Comparison of ENCODE assay signal across 8 mouse cellular contexts in the genomic region with DNA sequence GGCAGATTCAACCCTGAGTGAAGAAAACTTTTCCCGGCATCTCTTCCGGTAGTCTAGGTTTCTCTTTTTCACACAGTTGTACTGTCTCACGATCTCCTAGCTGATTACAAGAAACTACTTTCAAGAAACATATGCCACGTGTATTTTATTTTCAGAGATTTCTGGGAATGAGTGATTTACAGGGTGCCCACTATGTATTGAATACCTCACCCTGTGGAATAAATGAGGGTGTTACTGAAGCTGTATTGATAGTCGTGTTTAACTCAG. TPM values are rescaled to one million over a fixed set of nuclear protein-coding genes. Genes with fewer than 3 reads are reported as not detected.
DNase-seq lines count a peak whose midpoint lies in the region; ATAC-seq and TF ChIP-seq lines count a peak whose summit lies in the region.

No protein-coding gene starts in this region.

- H3K9me3 ChIP-seq in kidney, postnatal 0 days (replicated peaks; ENCODE audit: low read length), result 0 out of 2 replicates have a peak, but pooled peaks cover 3% of the 10 kb centered on the region
- peaks cover 18% of the 10 kb centered on the region for H3K9me3 ChIP-seq in embryonic facial prominence, embryonic 14.5 days (ENCODE audit: control insufficient read depth, low read length)
- peaks cover 12% of the 10 kb centered on the region for H3K9me3 ChIP-seq in intestine, embryonic 14.5 days (ENCODE audit: control insufficient read depth, low read length)
- no peaks in the 10 kb centered on the region for H3K9me3 ChIP-seq in midbrain, postnatal 0 days (ENCODE audit: low read length)

- no peak for TF ChIP-seq CTCF in kidney, postnatal 0 days (IDR thresholded peaks at IDR 0.05; ENCODE audit: low read depth)
- TF ChIP-seq CTCF in midbrain, postnatal 0 days (IDR thresholded peaks at IDR 0.05), result no peak

- H3K9ac ChIP-seq in kidney, postnatal 0 days (ENCODE audit: low read depth, low read length), result peak overlapping the region; percentile 77
- H3K9ac ChIP-seq in embryonic facial prominence, embryonic 14.5 days (ENCODE audit: low read depth, low read length), result peak overlapping the region; percentile 85
- H3K9ac ChIP-seq in intestine, embryonic 14.5 days (ENCODE audit: low read length), result peak overlapping the region; percentile 72; the same call in 1 of the 2 replicates
- H3K9ac ChIP-seq in midbrain, postnatal 0 days (replicated peaks; ENCODE audit: low read length, poor library complexity, severe bottlenecking), result peak overlapping the region; percentile 51; the same call in 1 of the 2 replicates

- 6% methylated on average over 5 of the region's 5 CpGs for WGBS in kidney, postnatal 0 days
- WGBS in embryonic facial prominence, embryonic 14.5 days, result 2% methylated on average over 5 of the region's 5 CpGs
- 4% methylated on average over 5 of the region's 5 CpGs for WGBS in intestine, embryonic 14.5 days
- 9% methylated on average over 5 of the region's 5 CpGs for WGBS in midbrain, postnatal 0 days

- H3K4me1 ChIP-seq in kidney, postnatal 0 days (replicated peaks; ENCODE audit: insufficient read depth, low read length), result peaks cover 6% of the 10 kb centered on the region
- H3K4me1 ChIP-seq in embryonic facial prominence, embryonic 14.5 days (ENCODE audit: control insufficient read depth, insufficient read depth, low read length), result no peaks in the 10 kb centered on the region
- no peaks in the 10 kb centered on the region for H3K4me1 ChIP-seq in intestine, embryonic 14.5 days (replicated peaks; ENCODE audit: control insufficient read depth, insufficient read depth, low read length)
- 0 out of 2 replicates have a peak, but pooled peaks cover 3% of the 10 kb centered on the region for H3K4me1 ChIP-seq in midbrain, postnatal 0 days (ENCODE audit: insufficient read depth, low read length)

- ATAC-seq in kidney, postnatal 0 days (replicated peaks; ENCODE audit: low FRiP score, low read depth), result peak; percentile 9; the same call in 1 of the 2 replicates
- peak; percentile 3; the same call in 1 of the 2 replicates for ATAC-seq in embryonic facial prominence, embryonic 14.5 days (ENCODE audit: low read depth)
- ATAC-seq in intestine, embryonic 14.5 days (replicated peaks; ENCODE audit: low FRiP score, low TSS enrichment, low read depth), result peak; percentile 29; the same call in 1 of the 2 replicates
- ATAC-seq in midbrain, postnatal 0 days (ENCODE audit: low FRiP score), result peak; percentile 49; the same call in 1 of the 2 replicates

- H3K27ac ChIP-seq in kidney, postnatal 0 days, result no peak overlapping the region
- H3K27ac ChIP-seq in embryonic facial prominence, embryonic 14.5 days (replicated peaks; ENCODE audit: low read depth, low read length), result peak overlapping the region; percentile 91
- peak overlapping the region; percentile 80; the same call in 1 of the 2 replicates for H3K27ac ChIP-seq in intestine, embryonic 14.5 days (ENCODE audit: low read depth)
- no peak overlapping the region for H3K27ac ChIP-seq in midbrain, postnatal 0 days (ENCODE audit: low read depth, low read length)

- H3K27me3 ChIP-seq in kidney, postnatal 0 days (ENCODE audit: insufficient read depth, low read length), result no peaks in the 10 kb centered on the region
- H3K27me3 ChIP-seq in embryonic facial prominence, embryonic 14.5 days (replicated peaks; ENCODE audit: control insufficient read depth, insufficient read depth, low read length), result no peaks in the 10 kb centered on the region
- H3K27me3 ChIP-seq in intestine, embryonic 14.5 days (replicated peaks; ENCODE audit: control insufficient read depth, insufficient read depth, low read length), result no peaks in the 10 kb centered on the region
- H3K27me3 ChIP-seq in midbrain, postnatal 0 days (ENCODE audit: insufficient read depth, low read length), result no peaks in the 10 kb centered on the region

- peak overlapping the region; percentile 86 for H3K4me2 ChIP-seq in kidney, postnatal 0 days (ENCODE audit: low read length)
- peak overlapping the region; percentile 63 for H3K4me2 ChIP-seq in embryonic facial prominence, embryonic 14.5 days (ENCODE audit: low read depth, low read length)
- peak overlapping the region; percentile 59 for H3K4me2 ChIP-seq in intestine, embryonic 14.5 days (ENCODE audit: low read length)
- H3K4me2 ChIP-seq in midbrain, postnatal 0 days (ENCODE audit: low read depth, low read length, poor library complexity, severe bottlenecking), result peak overlapping the region; percentile 95

- H3K4me3 ChIP-seq in kidney, postnatal 0 days (replicated peaks; ENCODE audit: low read depth, low read length), result peak overlapping the region; percentile 69
- peak overlapping the region; percentile 68 for H3K4me3 ChIP-seq in embryonic facial prominence, embryonic 14.5 days (ENCODE audit: low read depth, low read length)
- H3K4me3 ChIP-seq in intestine, embryonic 14.5 days (ENCODE audit: low read depth, low read length), result peak overlapping the region; percentile 59
- H3K4me3 ChIP-seq in midbrain, postnatal 0 days (ENCODE audit: low read depth, low read length), result peak overlapping the region; percentile 58

- DNase-seq in kidney, postnatal 0 days (ENCODE audit: low spot score), result no peak
- DNase-seq in kidney, adult 9 months, result no peak
- no peak for DNase-seq in embryonic facial prominence, embryonic 14.5 days (ENCODE audit: low spot score)
- DNase-seq in intestine, embryonic 14.5 days (ENCODE audit: low spot score), result no peak
- no peak for DNase-seq in midbrain, postnatal 0 days (ENCODE audit: low spot score)
- DNase-seq in thymus, adult 18-20 months, result no peak
- no peak for DNase-seq in frontal cortex, postnatal 14 days (ENCODE audit: low spot score in 2 of 2)
- DNase-seq in kidney, adult 8-10 months, result no peak

- no peaks in the 10 kb centered on the region for H3K36me3 ChIP-seq in kidney, postnatal 0 days (ENCODE audit: insufficient read depth, low read length)
- peaks cover 10% of the 10 kb centered on the region for H3K36me3 ChIP-seq in embryonic facial prominence, embryonic 14.5 days (ENCODE audit: control insufficient read depth, insufficient read depth, low read length)
- H3K36me3 ChIP-seq in intestine, embryonic 14.5 days (ENCODE audit: control insufficient read depth, insufficient read depth, low read length), result no peaks in the 10 kb centered on the region
- no peaks in the 10 kb centered on the region for H3K36me3 ChIP-seq in midbrain, postnatal 0 days (ENCODE audit: insufficient read depth, low read length)

RNA-seq across cellular contexts. Expression of a gene that starts 0.2 kb away (rescaled TPM):
- polyA plus RNA-seq in kidney, postnatal 0 days (2015; fragmentation: Nextera tagmentation; extraction: Ambion mirVana), result 9.8 and 10.7 TPM in 2 replicates
- polyA plus RNA-seq in embryonic facial prominence, embryonic 14.5 days (2014; fragmentation: Nextera tagmentation; extraction: Ambion mirVana), result 19.0 and 20.1 TPM in 2 replicates
- 12.1 and 15.7 TPM in 2 replicates for polyA plus RNA-seq in intestine, embryonic 14.5 days (2014; fragmentation: Nextera tagmentation; extraction: Ambion mirVana)
- total RNA-seq in midbrain, postnatal 0 days (2014; rRNA removed), result 0.90 and 1.6 TPM in 2 replicates
- 1.0 and 1.6 TPM in 2 replicates for polyA plus RNA-seq in midbrain, postnatal 0 days (2015; fragmentation: Nextera tagmentation; extraction: Ambion mirVana)

Comparison
In these comparisons a context has a peak if more than half of its experiments do, and no peak if none do; other contexts are left out.
1. H3K27ac ChIP-seq: peak in embryonic facial prominence, embryonic 14.5 days (single experiment) and intestine, embryonic 14.5 days (single experiment); none in kidney, postnatal 0 days (single experiment) and midbrain, postnatal 0 days (single experiment).
2. Peak in every context shown above with its lines, with median percentiles within 50 percentile points of each other: ATAC-seq, H3K4me2 ChIP-seq, H3K4me3 ChIP-seq and H3K9ac ChIP-seq.